Mouse (Mus musculus): ENCODE measurements around the gene Qrich2.

GRCm38 (mm10) chr11:116488207-116488606, 22.2 kb upstream of the Qrich2 start:
- TF ChIP-seq CTCF (IDR thresholded peaks at IDR 0.05; ENCODE audit: borderline replicate concordance, insufficient read depth, low read length) (no peak), POLR2A (IDR thresholded peaks at IDR 0.05; ENCODE audit: low read depth, low read length) (no peak)
